Mouse (Mus musculus): Measurements from ENCODE around the gene Aspa.

Aspa gene

GRCm38 (mm10) chr11:73257362-73257945, 71.9 kb downstream of the Aspa start:
- no peak for DNase-seq (ENCODE audit: low read depth, low spot score)
